Mouse (Mus musculus) cerebellum, adult 2 months (tissue): ENCODE results near the gene 4930512M02Rik. TPM values are rescaled to one million over a fixed set of nuclear protein-coding genes. Genes with fewer than 3 reads are reported as not detected.

Source experiments
- DNase-seq, 2 experiments: peaks; one replicate each; pipeline ENCODE4 v3.0.0; 2021
- H3K27ac ChIP-seq: fragments of 200-500 bp; 2 replicates; pipeline ENCODE4 v1.5.1; 2012; ENCODE audit warnings: low read length, control low read depth, inconsistent platforms; ENCODE audit not compliant: insufficient read depth
- H3K27me3 ChIP-seq: fragments of 200-500 bp; 2 replicates; pipeline ENCODE4 v1.6.1; 2012; ENCODE audit warnings: inconsistent platforms, mild to moderate bottlenecking, low read length, moderate library complexity; ENCODE audit not compliant: control insufficient read depth, insufficient read depth
- H3K4me1 ChIP-seq: fragments of 200-500 bp; 2 replicates; pipeline ENCODE4 v1.6.1; 2011; ENCODE audit warnings: low read length; ENCODE audit not compliant: control insufficient read depth, insufficient read depth
- H3K4me3 ChIP-seq: fragments of 200-500 bp; replicated peaks from 2 replicates; pipeline ENCODE3; 2011; ENCODE audit warnings: mild to moderate bottlenecking, low read depth, low read length, control low read depth; ENCODE audit not compliant: insufficient read depth
- CTCF ChIP-seq: fragments of 200-500 bp; IDR thresholded peaks from 2 replicates; pipeline ENCODE4 v1.5.1; 2011; ENCODE audit warnings: low read depth, mild to moderate bottlenecking, control low read depth, low read length, moderate library complexity, borderline replicate concordance; ENCODE audit not compliant: insufficient read depth
- POLR2A ChIP-seq: fragments of 200-500 bp; IDR thresholded peaks from 2 replicates; pipeline ENCODE4 v1.6.1; 2011; ENCODE audit warnings: low read length, control low read depth, borderline replicate concordance; ENCODE audit not compliant: insufficient read depth
- WGBS: fragments of 180-500 bp; shearing (Covaris S2); methylation state at CpG from one replicate; pipeline ENCODE4 v1.1.7; 2018; 5-methylcytosine and 5-hydroxymethylcytosine counted together
- polyA plus RNA-seq: library from polyadenylated mRNA; depleted of rRNA; stranded (reverse); fragments of >200 nt; gene quantifications from 2 replicates; pipeline ENCODE4 v1.2.3, GENCODE M21; 2012

Gene 4930512M02Rik
- polyA plus RNA-seq, 1 experiment, result not detected

DNA sequence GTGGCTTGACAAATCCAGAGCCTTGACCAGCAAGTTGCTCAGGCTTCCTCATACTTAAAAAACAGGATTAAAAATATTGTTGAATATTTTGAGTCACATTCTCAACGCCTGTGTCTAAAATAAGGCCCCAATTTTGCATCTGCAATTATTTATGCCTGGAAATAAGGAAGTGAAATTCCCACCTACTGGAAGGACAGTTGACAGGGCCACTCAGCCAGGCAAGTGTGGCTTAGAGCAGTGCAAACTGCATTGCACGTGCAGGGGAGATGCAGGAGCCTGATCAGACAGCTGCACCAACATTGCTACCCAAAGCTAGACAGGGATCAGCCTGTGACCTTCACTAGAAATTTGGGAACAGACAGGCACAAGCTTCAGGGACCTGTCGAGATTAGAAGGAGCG, 31.2 kb upstream of the 4930512M02Rik start:
- 81% methylated on average over 4 of the region's 4 CpGs for whole genome bisulfite sequencing
- TF ChIP-seq CTCF (no peak), POLR2A (no peak)
- H3K4me1 ChIP-seq, result no peaks in the 10 kb centered on the region
- H3K27me3 ChIP-seq, result no peaks in the 10 kb centered on the region
- no peak overlapping the region for H3K27ac ChIP-seq
- H3K4me3 ChIP-seq, result no peak overlapping the region
- DNase-seq, result no peak

DNA sequence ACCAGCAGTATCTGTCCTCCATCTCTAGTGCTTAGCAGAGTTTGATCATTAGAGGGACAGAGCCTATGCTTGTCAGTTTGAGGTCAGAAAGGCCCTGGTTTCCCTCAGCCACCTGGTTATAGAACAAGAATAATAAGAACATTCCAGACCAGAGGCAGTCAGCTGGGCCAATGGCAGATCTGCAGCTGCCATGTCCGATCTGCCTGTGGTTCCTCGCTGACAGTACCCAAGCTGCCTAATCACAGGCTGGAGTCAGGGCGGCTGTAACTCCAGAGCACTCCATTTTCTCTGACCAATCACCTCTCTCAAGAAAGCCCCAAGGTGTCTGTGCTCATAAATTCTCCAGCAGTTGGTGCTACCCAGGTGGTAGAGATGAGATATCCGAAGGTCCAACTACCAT, 30.0 kb upstream of the 4930512M02Rik start:
- Histone ChIP-seq H3K4me3 (no peak overlapping the region), H3K4me1 (no peaks in the 10 kb centered on the region), H3K27ac (no peak overlapping the region), H3K27me3 (no peaks in the 10 kb centered on the region)
- DNase-seq, result no peak
- TF ChIP-seq CTCF (no peak), POLR2A (no peak)
- WGBS, result 91% methylated on average over 4 of the region's 4 CpGs

DNA sequence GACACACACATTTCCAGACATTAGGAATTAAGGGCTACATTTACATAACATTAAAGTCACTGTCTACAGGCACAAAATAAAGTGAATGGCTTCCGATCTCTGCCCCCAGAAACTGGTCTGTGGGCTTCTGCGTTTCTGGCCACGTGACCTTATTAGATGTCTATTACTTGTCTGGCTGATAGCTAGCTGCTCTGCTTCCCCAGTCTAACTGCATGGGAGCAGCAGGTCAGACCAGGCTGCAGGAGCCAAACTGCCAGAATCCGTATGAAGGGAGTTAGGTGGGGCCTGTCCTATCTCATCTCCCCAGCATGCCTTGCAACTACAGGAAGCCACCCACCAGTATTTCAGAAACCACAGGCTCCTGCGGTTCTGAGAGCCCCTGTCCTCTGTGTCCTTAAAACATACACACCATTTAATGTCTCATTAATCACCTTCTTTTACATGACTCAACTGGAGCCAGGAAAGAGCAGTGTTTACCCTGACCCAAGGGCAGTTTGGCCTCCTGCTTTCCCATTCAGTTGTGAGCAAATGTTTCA, 29.4 kb upstream of the 4930512M02Rik start:
- 75% methylated on average over 5 of the region's 5 CpGs for WGBS
- H3K4me3 ChIP-seq, result no peak overlapping the region
- H3K27me3 ChIP-seq, result no peaks in the 10 kb centered on the region
- TF ChIP-seq POLR2A (no peak), CTCF (no peak)
- no peaks in the 10 kb centered on the region for H3K4me1 ChIP-seq
- no peak overlapping the region for H3K27ac ChIP-seq
- DNase-seq, result no peak

DNA sequence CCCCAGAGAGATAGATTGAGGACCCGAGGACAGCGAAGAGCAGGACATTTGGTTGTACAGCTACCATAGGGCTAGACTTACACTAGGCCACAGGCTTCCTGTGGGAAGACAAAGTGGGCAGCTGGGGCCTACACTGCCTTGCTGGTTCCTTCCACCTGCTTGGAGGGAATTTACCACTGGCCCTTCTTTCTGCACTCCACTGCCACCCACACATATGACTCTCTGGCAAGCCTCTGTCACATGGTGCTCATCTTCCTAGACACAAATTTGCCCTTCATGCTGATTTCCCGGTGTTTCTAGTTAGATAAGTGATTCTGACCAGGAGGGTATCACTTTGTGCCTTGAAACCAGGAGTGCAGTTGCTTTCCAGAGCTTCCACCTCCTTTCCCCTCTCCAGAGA, 28.8 kb upstream of the 4930512M02Rik start:
- TF ChIP-seq POLR2A, result no peak
- no peak for TF ChIP-seq CTCF
- 70% methylated on average over 3 of the region's 3 CpGs for WGBS
- Histone ChIP-seq H3K27ac (no peak overlapping the region), H3K4me3 (no peak overlapping the region), H3K27me3 (no peaks in the 10 kb centered on the region), H3K4me1 (no peaks in the 10 kb centered on the region)
- DNase-seq, result no peak

DNA sequence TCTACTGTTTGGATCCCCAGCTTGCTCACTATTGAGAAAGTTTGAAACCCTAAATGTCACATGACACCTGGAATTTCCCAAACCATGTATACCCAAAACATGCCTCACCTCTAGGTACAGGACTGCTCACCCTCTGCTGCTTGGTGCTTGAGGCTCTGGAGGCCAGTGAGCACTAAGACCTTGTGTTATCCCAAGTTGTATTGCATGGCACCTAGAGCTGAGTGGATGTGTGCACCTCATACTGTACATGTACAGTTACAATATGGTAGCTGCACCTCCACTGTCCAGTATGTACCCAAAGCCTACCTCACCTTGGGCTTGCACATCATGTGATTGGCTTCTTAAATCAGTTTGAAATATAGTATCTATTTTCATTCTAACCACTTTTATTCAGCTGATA, 16.7 kb upstream of the 4930512M02Rik start:
- H3K4me1 ChIP-seq, result no peaks in the 10 kb centered on the region
- no peak for DNase-seq

DNA sequence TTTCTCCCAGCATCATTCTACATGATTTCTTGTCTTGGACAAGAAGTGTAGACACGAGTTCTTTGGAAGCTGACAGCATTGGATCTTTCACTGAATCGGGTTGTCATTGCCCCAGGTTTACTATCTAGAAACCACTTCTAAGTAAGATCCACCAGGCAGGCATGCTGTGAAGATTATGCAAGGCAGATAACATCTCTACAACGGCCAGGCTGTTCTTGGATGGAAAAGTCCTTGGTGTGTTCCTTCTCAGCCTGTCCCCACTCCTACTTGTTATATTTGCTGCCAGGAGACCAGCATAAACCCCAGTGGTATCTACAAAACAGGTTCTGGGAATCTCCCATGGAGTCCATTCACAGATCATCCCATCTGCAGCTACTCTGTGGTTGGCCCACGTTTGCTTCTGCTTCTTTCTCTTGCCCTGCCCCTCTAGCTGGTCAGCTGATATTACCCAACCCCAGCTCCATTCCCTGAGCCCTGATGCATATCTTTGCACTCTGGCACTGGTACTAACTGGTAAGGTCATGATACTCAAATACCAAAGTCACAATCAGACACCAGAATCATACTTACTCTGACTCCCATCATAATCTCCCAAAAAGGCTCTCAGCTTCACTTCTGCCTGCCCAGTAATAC, 3.4 kb downstream of the 4930512M02Rik start:
- H3K27ac ChIP-seq, result no peak overlapping the region
- no peaks in the 10 kb centered on the region for H3K4me1 ChIP-seq
- WGBS, result 51% methylated on average over 4 of the region's 4 CpGs
- DNase-seq, result no peak
- H3K4me3 ChIP-seq, result no peak overlapping the region
- no peaks in the 10 kb centered on the region for H3K27me3 ChIP-seq
- no peak for TF ChIP-seq POLR2A
- TF ChIP-seq CTCF, result no peak

More for the DNA sequence above, 16.7 kb upstream of the 4930512M02Rik start:
- Histone ChIP-seq H3K27ac (no peak overlapping the region), H3K27me3 (no peaks in the 10 kb centered on the region), H3K4me3 (no peak overlapping the region)
- TF ChIP-seq POLR2A, result no peak

DNA sequence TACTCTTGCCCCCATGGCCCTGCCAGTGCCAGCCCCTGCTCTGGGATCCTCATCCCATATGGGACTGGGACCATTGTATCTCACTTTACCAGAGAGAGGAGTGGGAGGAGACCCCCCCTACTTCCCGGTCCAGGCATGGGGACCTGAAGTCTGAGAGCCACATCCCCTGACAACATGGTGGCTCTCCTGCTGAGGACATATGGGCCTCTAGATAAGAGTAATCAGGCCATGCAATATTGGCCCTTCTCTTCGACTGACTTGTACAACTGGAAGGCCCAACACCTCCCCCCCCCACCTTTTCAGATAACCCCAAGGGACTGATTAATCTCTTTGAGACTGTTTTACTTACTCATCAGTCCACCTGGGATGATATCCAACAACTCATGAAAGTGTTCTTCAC, 18.4 kb downstream of the 4930512M02Rik start:
- TF ChIP-seq POLR2A (no peak), CTCF (no peak)
- no peak overlapping the region for H3K27ac ChIP-seq
- no peaks in the 10 kb centered on the region for H3K4me1 ChIP-seq
- H3K4me3 ChIP-seq, result no peak overlapping the region
- DNase-seq, result no peak
- WGBS, result 84% methylated on average over 2 of the region's 2 CpGs
- H3K27me3 ChIP-seq, result no peaks in the 10 kb centered on the region; the same call in 1 of the 2 replicates

DNA sequence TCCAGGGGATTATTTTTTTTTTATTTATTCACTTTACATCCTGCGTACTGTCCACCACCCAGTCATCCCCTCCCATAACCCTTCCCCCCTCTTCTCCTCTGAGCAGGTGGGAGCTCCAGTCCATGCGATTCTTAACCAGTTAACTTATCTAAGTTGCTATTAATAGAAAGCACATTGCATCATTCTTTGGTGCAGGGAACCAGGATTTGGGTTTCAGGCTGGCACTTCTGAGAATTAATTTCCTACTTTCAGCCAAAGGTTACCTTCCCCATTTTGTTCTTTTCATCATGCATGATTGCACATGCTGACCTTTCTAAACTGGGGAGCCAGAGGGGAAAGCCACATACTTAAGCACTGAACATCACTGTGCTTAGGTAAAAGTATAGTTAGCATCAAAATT, 40.3 kb downstream of the 4930512M02Rik start:
- TF ChIP-seq CTCF (no peak), POLR2A (no peak)
- Histone ChIP-seq H3K4me3 (no peak overlapping the region), H3K27me3 (no peaks in the 10 kb centered on the region), H3K27ac (no peak overlapping the region), H3K4me1 (no peaks in the 10 kb centered on the region)
- DNase-seq, result no peak
- WGBS, result 78% methylated on average over 2 of the region's 2 CpGs

DNA sequence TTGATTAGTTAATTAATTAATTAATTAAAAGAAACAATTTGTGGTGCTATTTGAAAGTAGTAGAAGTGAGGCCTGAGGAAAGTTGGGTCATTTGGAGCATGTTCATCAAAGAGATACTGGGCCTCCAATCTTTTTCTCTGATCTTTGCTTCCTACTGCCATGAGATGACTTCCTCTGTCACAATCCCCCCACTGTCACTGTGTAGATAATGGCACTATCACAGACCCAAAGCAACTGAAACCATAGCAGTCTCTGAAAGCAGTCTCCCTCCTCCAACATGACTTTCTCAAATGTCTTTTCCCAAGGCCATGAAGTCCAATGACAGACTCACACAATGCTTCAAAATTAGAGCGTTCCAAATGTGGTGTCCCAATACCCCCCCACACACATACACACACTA, 41.2 kb downstream of the 4930512M02Rik start:
- no peak for DNase-seq
- Histone ChIP-seq H3K27me3 (no peaks in the 10 kb centered on the region), H3K4me1 (no peaks in the 10 kb centered on the region), H3K27ac (no peak overlapping the region), H3K4me3 (no peak overlapping the region)
- no peak for TF ChIP-seq CTCF
- no peak for TF ChIP-seq POLR2A
- 95% methylated on average over 1 of the region's 1 CpGs for WGBS
